In the genomic region with DNA sequence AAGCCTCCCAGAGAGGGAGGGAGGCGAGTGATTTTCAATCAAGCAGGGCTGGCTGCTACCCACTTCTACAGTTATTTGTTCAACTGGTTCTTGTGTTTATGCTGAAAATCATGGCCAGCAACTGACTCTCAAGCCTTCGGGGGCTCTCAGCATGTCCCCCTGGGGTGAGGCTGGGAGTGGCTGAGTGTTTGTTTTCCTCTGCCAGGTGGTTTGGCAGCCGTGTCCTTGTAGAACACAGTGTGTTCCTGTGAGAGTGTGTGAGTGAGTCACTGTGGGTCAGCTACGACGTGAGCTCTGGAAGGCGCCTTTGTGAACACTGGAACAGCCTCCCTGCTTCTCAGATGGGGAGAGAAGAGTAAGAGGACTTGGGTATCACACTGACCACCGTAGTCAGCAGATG, we compare ENCODE assay signal across 12 mouse cellular contexts. TPM values are rescaled to one million over a fixed set of nuclear protein-coding genes. Genes with fewer than 3 reads are reported as not detected.
DNase-seq lines count a peak whose midpoint lies in the region; ATAC-seq and TF ChIP-seq lines count a peak whose summit lies in the region.
"Had no signal": no experiment of that assay in that cellular context is flagged by ENCODE, and none has a peak within 500 bp of the region (broad histone marks: within the 10 kb centered on the region; RNA-seq: fewer than 3 reads in every experiment).

No protein-coding gene starts in this region.

- H3K79me2 ChIP-seq in heart, adult 2 months (replicated peaks; ENCODE audit: control insufficient read depth, insufficient read depth, low read length), result no peaks in the 10 kb centered on the region

- H3K4me1 ChIP-seq in heart, adult 2 months (ENCODE audit: control insufficient read depth, insufficient read depth, low read length), result peaks cover 3% of the 10 kb centered on the region
- peaks cover 14% of the 10 kb centered on the region for H3K4me1 ChIP-seq in heart, embryonic 10.5 days
- no peaks in the 10 kb centered on the region for H3K4me1 ChIP-seq in hindbrain, postnatal 0 days (ENCODE audit: insufficient read depth, low read length)
- no peaks in the 10 kb centered on the region for H3K4me1 ChIP-seq in hindbrain, embryonic 11.5 days (replicated peaks; ENCODE audit: control insufficient read depth, insufficient read depth, low read length)
- H3K4me1 ChIP-seq: neural tube, embryonic 15.5 days had no signal

- WGBS in heart, adult 2 months, result 51% methylated on average over 7 of the region's 7 CpGs
- WGBS in heart, embryonic 10.5 days, result 65% methylated on average over 7 of the region's 7 CpGs
- WGBS in hindbrain, postnatal 0 days, result 63% methylated on average over 7 of the region's 7 CpGs
- 67% methylated on average over 7 of the region's 7 CpGs for WGBS in hindbrain, embryonic 11.5 days

- no peaks in the 10 kb centered on the region; the same call in 1 of the 2 replicates for H3K36me3 ChIP-seq in heart, adult 2 months (ENCODE audit: control insufficient read depth, insufficient read depth, low read length)
- no peaks in the 10 kb centered on the region for H3K36me3 ChIP-seq in heart, embryonic 10.5 days
- no peaks in the 10 kb centered on the region for H3K36me3 ChIP-seq in hindbrain, postnatal 0 days (ENCODE audit: insufficient read depth, low read length)
- no peaks in the 10 kb centered on the region for H3K36me3 ChIP-seq in hindbrain, embryonic 11.5 days (ENCODE audit: control insufficient read depth, insufficient read depth, low read length)
- H3K36me3 ChIP-seq: neural tube, embryonic 15.5 days had no signal

- no peak overlapping the region for H3K4me3 ChIP-seq in heart, adult 2 months
- no peak overlapping the region for H3K4me3 ChIP-seq in heart, embryonic 10.5 days
- no peak overlapping the region for H3K4me3 ChIP-seq in hindbrain, postnatal 0 days (ENCODE audit: low read length)
- no peak overlapping the region for H3K4me3 ChIP-seq in hindbrain, embryonic 11.5 days (ENCODE audit: low read depth, low read length)
- H3K4me3 ChIP-seq: neural tube, embryonic 15.5 days had no signal

- no peaks in the 10 kb centered on the region for H3K27me3 ChIP-seq in heart, adult 2 months (ENCODE audit: control insufficient read depth, insufficient read depth, low read length)
- no peaks in the 10 kb centered on the region for H3K27me3 ChIP-seq in heart, embryonic 10.5 days (ENCODE audit: insufficient read depth, poor library complexity, severe bottlenecking)
- no peaks in the 10 kb centered on the region for H3K27me3 ChIP-seq in hindbrain, postnatal 0 days (ENCODE audit: insufficient read depth, low read length)
- no peaks in the 10 kb centered on the region for H3K27me3 ChIP-seq in hindbrain, embryonic 11.5 days (ENCODE audit: control insufficient read depth, insufficient read depth, low read length)
- H3K27me3 ChIP-seq: neural tube, embryonic 15.5 days had no signal

- TF ChIP-seq EP300 in heart, adult 2 months (IDR thresholded peaks at IDR 0.05; ENCODE audit: insufficient read depth, low read depth, low read length), result 0 out of 2 replicates have a peak, but pooled peaks have one; percentile 56

- H3K27ac ChIP-seq in heart, adult 2 months, result peak overlapping the region; percentile 37; the same call in 1 of the 2 replicates
- H3K27ac ChIP-seq in heart, embryonic 10.5 days, result no peak overlapping the region
- H3K27ac ChIP-seq in hindbrain, postnatal 0 days, result no peak overlapping the region
- H3K27ac ChIP-seq in hindbrain, embryonic 11.5 days (ENCODE audit: low read depth, low read length), result no peak overlapping the region
- H3K27ac ChIP-seq: macrophage; neural tube, embryonic 15.5 days had no signal

- no peak overlapping the region for H3K4me2 ChIP-seq in hindbrain, postnatal 0 days (ENCODE audit: low read depth, low read length)
- no peak overlapping the region for H3K4me2 ChIP-seq in hindbrain, embryonic 11.5 days (replicated peaks; ENCODE audit: low read depth, low read length)
- H3K4me2 ChIP-seq: neural tube, embryonic 15.5 days had no signal

- intact Hi-C loops in heart, adult 2 months (cut with DNase I), result loop anchor here (2.0 to 5.0 kb wide), 3 partner anchors 61 to 93 kb away; a partner anchor contains a TSS

- TF ChIP-seq CTCF in heart, adult 2 months (IDR thresholded peaks at IDR 0.05), result no peak
- TF ChIP-seq CTCF in hindbrain, postnatal 0 days (IDR thresholded peaks at IDR 0.05; ENCODE audit: low read depth), result no peak

- DNase-seq in heart, adult 2 months, result peak; percentile 68 to 78
- DNase-seq in heart, embryonic 10.5 days (ENCODE audit: low spot score), result no peak
- DNase-seq in adrenal gland, adult 2 months, result peak; percentile 60
- peak; percentile 78 to 84 for DNase-seq in heart, adult 9 months (ENCODE audit: low spot score in 2 of 2)
- DNase-seq in lung, postnatal 14 days, result peak; percentile 74
- no peak for DNase-seq in hindbrain, postnatal 0 days (ENCODE audit: low spot score)
- no peak for DNase-seq in hindbrain, embryonic 11.5 days (ENCODE audit: low spot score)
- no peak for DNase-seq in right cerebral cortex, postnatal 14 days
- DNase-seq: cerebellum, adult 8-10 months had no signal

- no peaks in the 10 kb centered on the region for H3K9me3 ChIP-seq in heart, embryonic 10.5 days
- no peaks in the 10 kb centered on the region for H3K9me3 ChIP-seq in hindbrain, postnatal 0 days (ENCODE audit: low read length)
- H3K9me3 ChIP-seq in hindbrain, embryonic 11.5 days (ENCODE audit: control insufficient read depth, low read length), result no peaks in the 10 kb centered on the region
- H3K9me3 ChIP-seq: neural tube, embryonic 15.5 days had no signal

- no peak for TF ChIP-seq POLR2A in heart, adult 2 months (IDR thresholded peaks at IDR 0.05; ENCODE audit: insufficient read depth, low read depth, low read length)

- ATAC-seq in hindbrain, postnatal 0 days, result no peak
- no peak for ATAC-seq in hindbrain, embryonic 11.5 days (ENCODE audit: low FRiP score)

- H3K9ac ChIP-seq in heart, adult 2 months (ENCODE audit: low read depth, low read length), result no peak overlapping the region
- H3K9ac ChIP-seq in hindbrain, postnatal 0 days (replicated peaks; ENCODE audit: low read length), result no peak overlapping the region
- H3K9ac ChIP-seq in hindbrain, embryonic 11.5 days (ENCODE audit: low read depth, low read length), result no peak overlapping the region
- H3K9ac ChIP-seq: neural tube, embryonic 15.5 days had no signal

RNA-seq across cellular contexts. Expression of a gene that starts 35.1 kb away (rescaled TPM):
- total RNA-seq in heart, adult 2 months (2021), result not detected
- polyA plus RNA-seq in heart, adult 2 months (2012; rRNA removed), result not detected in 2 replicates
- not detected in 2 replicates for polyA plus RNA-seq in heart, embryonic 10.5 days (2016; fragmentation: Nextera tagmentation; extraction: Ambion mirVana)
- not detected for total RNA-seq in adrenal gland, adult 2 months (2021)
- polyA plus RNA-seq in adrenal gland, adult 2 months (2012; rRNA removed), result not detected in 2 replicates
- not detected in 2 replicates for total RNA-seq in hindbrain, postnatal 0 days (2014; rRNA removed)
- polyA plus RNA-seq in hindbrain, postnatal 0 days (2015; fragmentation: Nextera tagmentation; extraction: Ambion mirVana), result not detected in 2 replicates
- not detected in 2 replicates for polyA plus RNA-seq in hindbrain, embryonic 11.5 days (2014; fragmentation: Nextera tagmentation; extraction: Ambion mirVana)
- polyA plus RNA-seq: large intestine, adult 2 months; macrophage; neural tube, embryonic 15.5 days had no signal

Comparison
In these comparisons a context has a peak if more than half of its experiments do, and no peak if none do; other contexts are left out.
1. DNase-seq: peak in heart, adult 2 months (2 of 2), adrenal gland, adult 2 months (single experiment), heart, adult 9 months (2 of 2) and lung, postnatal 14 days (single experiment); none in heart, embryonic 10.5 days (single experiment), hindbrain, postnatal 0 days (single experiment), hindbrain, embryonic 11.5 days (single experiment) and right cerebral cortex, postnatal 14 days (single experiment).